Mouse (Mus musculus): Measurements from ENCODE around the gene Cyp4f39. TPM values are rescaled to one million over a fixed set of nuclear protein-coding genes. Genes with fewer than 3 reads are reported as not detected.

Cyp4f39 gene
- polyA plus RNA-seq, 1 experiment from 2014 or later = 0.45 TPM

DNA sequence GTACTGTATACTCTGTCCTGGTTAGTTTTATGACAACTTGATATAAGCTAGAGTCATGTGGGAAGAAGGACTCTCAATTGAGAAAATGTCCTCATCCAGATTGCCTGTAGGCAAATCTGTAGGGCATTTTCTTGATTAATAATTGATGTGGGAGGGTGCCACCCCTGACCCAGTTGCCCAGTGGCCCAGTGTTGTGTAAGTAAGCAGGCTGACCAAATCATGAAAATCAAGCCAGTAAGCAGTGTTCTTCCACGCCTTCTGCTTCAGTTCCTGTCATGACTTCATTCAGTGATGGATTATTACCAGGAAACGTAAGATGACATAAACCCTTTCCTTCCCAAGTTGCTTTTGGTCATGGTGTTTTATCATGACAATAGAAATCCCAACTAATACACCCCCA, 50.6 kb downstream of the Cyp4f39 start:
- Histone ChIP-seq H3K27ac (ENCODE audit: low read length) (no peak overlapping the region), H3K4me2 (replicated peaks; ENCODE audit: low read depth, low read length) (no peak overlapping the region), H3K36me3 (ENCODE audit: control insufficient read depth, insufficient read depth, low read length) (no peaks in the 10 kb centered on the region), H3K9ac (replicated peaks; ENCODE audit: low read depth, low read length) (no peak overlapping the region), H3K4me3 (ENCODE audit: low read depth, low read length) (no peak overlapping the region), H3K27me3 (ENCODE audit: control insufficient read depth, insufficient read depth, low read length) (no peaks in the 10 kb centered on the region), H3K9me3 (ENCODE audit: control insufficient read depth, low read depth, low read length) (no peaks in the 10 kb centered on the region), H3K4me1 (ENCODE audit: control insufficient read depth, insufficient read depth, low read length) (peaks cover 4% of the 10 kb centered on the region; the same call in 1 of the 2 replicates)
- 55% methylated on average over 2 of the region's 2 CpGs for WGBS
- no peak for ATAC-seq (ENCODE audit: insufficient number of reproducible peaks, insufficient read depth, low FRiP score, low read depth)

DNA sequence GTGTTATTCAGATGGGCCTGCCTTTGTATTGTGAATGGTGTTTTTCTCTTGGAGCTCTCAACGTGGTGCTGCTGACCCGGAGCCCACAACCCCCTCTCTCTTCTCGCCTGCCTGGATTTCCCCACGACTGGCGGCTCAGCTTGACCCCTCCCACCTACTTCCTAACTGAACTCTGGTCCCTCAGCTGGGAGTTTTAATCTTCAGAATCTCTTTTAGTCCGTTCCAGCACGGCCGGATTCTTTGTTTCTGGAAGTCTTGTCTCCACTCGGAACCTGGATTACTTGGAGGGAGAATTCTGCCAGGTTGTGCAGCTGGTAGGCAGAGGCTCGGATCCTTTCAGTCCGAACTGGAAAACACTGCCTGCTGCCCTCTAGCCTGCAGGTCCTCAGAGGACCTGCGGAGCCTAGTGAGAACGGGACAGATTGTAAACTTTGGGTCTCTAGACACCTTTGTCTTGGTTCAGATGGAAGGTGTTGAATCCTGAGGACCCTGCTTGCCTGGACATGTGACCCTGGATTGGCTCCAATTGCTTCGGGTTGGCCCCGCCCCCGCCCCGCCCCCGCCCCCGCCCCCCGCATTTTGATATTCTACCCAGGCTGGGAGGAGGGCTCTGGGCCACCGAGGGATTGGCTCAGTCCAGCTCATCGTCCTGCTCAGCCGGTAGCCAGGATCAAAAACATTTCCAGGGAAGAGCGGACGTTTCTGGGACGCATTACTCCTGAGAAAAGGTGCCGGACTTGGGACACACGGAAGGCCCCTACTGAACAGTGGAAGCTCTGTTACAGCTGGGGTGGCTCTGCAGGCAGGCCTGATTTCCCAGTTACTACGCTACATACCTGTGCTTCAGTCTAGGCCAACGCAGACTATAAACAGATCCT, 53.6 kb downstream of the Cyp4f39 start, which contains the start of gene Cyp4f17:
TSS of gene Cyp4f17 (plus strand) at position 200 of the 878 bp plus-strand sequence.
- peak; percentile 88 for ATAC-seq (ENCODE audit: insufficient number of reproducible peaks, insufficient read depth, low FRiP score, low read depth)
- no peaks in the 10 kb centered on the region for H3K36me3 ChIP-seq (ENCODE audit: control insufficient read depth, insufficient read depth, low read length)
- H3K9me3 ChIP-seq (ENCODE audit: control insufficient read depth, low read depth, low read length) = no peaks in the 10 kb centered on the region
- H3K4me2 ChIP-seq (replicated peaks; ENCODE audit: low read depth, low read length) = peak within 1 kb of the TSS; percentile 73
- H3K27ac ChIP-seq (ENCODE audit: low read length) = peak within 1 kb of the TSS; percentile 62; the same call in 1 of the 2 replicates
- no peaks in the 10 kb centered on the region for H3K27me3 ChIP-seq (ENCODE audit: control insufficient read depth, insufficient read depth, low read length)
- peak within 1 kb of the TSS; percentile 7; the same call in 1 of the 2 replicates for H3K9ac ChIP-seq (replicated peaks; ENCODE audit: low read depth, low read length)
- 1% methylated on average over 30 of the region's 30 CpGs for WGBS
- H3K4me3 ChIP-seq (ENCODE audit: low read depth, low read length) = peak within 1 kb of the TSS; percentile 38
- H3K4me1 ChIP-seq (ENCODE audit: control insufficient read depth, insufficient read depth, low read length) = peaks cover 4% of the 10 kb centered on the region; the same call in 1 of the 2 replicates

DNA sequence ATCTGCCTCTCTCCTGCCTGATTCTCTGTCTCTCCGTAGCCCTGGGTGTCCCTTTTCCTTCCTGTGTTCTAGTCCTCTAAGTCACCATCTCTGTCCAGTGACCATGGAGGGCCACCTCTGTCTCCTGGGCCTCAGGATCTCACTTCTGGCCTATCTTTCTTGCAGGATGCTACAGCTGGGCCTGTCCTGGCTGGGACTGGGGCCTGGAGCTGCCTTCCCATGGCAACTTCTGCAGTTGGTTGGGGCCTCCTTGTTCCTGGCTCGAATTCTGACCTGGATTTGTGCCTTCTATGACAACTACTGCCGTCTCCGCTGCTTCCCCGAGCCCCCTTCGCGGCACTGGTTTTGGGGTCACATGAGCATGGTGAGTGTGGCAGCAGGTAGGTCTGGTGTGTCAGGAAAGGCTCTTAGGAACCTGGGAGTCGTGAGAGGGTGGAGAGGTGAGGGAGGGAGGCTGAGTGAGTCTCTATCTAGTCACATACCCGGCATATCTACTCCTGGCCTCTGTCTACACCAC, 54.3 kb downstream of the Cyp4f39 start:
- ATAC-seq (ENCODE audit: insufficient number of reproducible peaks, insufficient read depth, low FRiP score, low read depth) = no peak
- Histone ChIP-seq H3K4me1 (ENCODE audit: control insufficient read depth, insufficient read depth, low read length) (peaks cover 4% of the 10 kb centered on the region; the same call in 1 of the 2 replicates), H3K27me3 (ENCODE audit: control insufficient read depth, insufficient read depth, low read length) (no peaks in the 10 kb centered on the region), H3K4me3 (ENCODE audit: low read depth, low read length) (peak overlapping the region; percentile 38), H3K4me2 (replicated peaks; ENCODE audit: low read depth, low read length) (peak overlapping the region; percentile 73), H3K9me3 (ENCODE audit: control insufficient read depth, low read depth, low read length) (no peaks in the 10 kb centered on the region), H3K36me3 (ENCODE audit: control insufficient read depth, insufficient read depth, low read length) (no peaks in the 10 kb centered on the region), H3K9ac (replicated peaks; ENCODE audit: low read depth, low read length) (peak overlapping the region; percentile 7; the same call in 1 of the 2 replicates), H3K27ac (ENCODE audit: low read length) (peak overlapping the region; percentile 17; the same call in 1 of the 2 replicates)
- WGBS = 35% methylated on average over 9 of the region's 9 CpGs

DNA sequence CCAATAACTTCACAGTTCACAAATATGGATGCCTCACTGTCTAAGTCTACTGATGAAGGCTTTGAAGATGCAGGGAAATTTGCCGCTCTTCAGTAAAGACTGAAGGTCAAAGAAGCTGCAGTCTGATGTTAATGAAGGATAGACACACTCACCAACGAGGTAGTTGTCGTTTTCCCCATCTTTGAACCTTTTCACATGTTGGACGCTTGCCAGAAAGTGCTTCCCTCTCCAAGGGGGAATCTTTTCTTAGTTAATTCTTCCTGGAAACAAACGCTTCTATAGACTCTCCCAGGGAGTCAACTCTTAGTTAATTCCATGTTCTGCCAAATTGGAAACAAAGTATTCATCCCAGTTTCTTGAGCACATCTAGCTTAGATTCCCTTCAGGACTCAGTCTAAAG, 63.6 kb downstream of the Cyp4f39 start:
- Histone ChIP-seq H3K4me2 (replicated peaks; ENCODE audit: low read depth, low read length) (no peak overlapping the region), H3K4me3 (ENCODE audit: low read depth, low read length) (no peak overlapping the region), H3K9me3 (ENCODE audit: control insufficient read depth, low read depth, low read length) (no peaks in the 10 kb centered on the region), H3K9ac (replicated peaks; ENCODE audit: low read depth, low read length) (no peak overlapping the region), H3K27me3 (ENCODE audit: control insufficient read depth, insufficient read depth, low read length) (no peaks in the 10 kb centered on the region), H3K36me3 (ENCODE audit: control insufficient read depth, insufficient read depth, low read length) (no peaks in the 10 kb centered on the region), H3K4me1 (ENCODE audit: control insufficient read depth, insufficient read depth, low read length) (no peaks in the 10 kb centered on the region), H3K27ac (ENCODE audit: low read length) (no peak overlapping the region)
- no peak for ATAC-seq (ENCODE audit: insufficient number of reproducible peaks, insufficient read depth, low FRiP score, low read depth)
- 76% methylated on average over 5 of the region's 5 CpGs for WGBS

DNA sequence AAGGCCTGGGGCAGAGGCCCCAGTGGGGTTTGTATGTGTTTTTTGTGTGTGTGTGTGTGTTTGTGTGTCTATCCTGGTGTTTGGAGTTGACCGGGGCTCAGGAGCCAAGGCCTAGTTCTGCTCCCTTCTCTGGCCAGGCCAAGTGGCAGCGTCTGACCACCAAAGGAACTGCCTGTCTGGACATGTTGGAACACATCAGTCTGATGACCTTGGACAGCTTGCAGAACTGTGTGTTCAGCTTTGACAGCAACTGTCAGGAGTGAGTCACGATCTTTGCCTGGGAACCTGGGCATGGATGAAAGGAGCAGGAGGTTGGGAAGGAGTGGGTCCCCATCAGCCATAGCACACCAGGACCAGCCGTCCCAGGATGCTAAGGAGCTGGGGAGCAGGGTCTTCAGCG, 69.5 kb downstream of the Cyp4f39 start:
- no peak overlapping the region for H3K4me2 ChIP-seq (replicated peaks; ENCODE audit: low read depth, low read length)
- H3K36me3 ChIP-seq (ENCODE audit: control insufficient read depth, insufficient read depth, low read length) = no peaks in the 10 kb centered on the region; the same call in 1 of the 2 replicates
- no peak overlapping the region for H3K27ac ChIP-seq (ENCODE audit: low read length)
- H3K27me3 ChIP-seq (ENCODE audit: control insufficient read depth, insufficient read depth, low read length) = no peaks in the 10 kb centered on the region
- no peaks in the 10 kb centered on the region for H3K9me3 ChIP-seq (ENCODE audit: control insufficient read depth, low read depth, low read length)
- H3K4me1 ChIP-seq (ENCODE audit: control insufficient read depth, insufficient read depth, low read length) = no peaks in the 10 kb centered on the region
- ATAC-seq (ENCODE audit: insufficient number of reproducible peaks, insufficient read depth, low FRiP score, low read depth) = no peak
- no peak overlapping the region for H3K9ac ChIP-seq (replicated peaks; ENCODE audit: low read depth, low read length)
- H3K4me3 ChIP-seq (ENCODE audit: low read depth, low read length) = no peak overlapping the region
- 83% methylated on average over 5 of the region's 5 CpGs for WGBS

DNA sequence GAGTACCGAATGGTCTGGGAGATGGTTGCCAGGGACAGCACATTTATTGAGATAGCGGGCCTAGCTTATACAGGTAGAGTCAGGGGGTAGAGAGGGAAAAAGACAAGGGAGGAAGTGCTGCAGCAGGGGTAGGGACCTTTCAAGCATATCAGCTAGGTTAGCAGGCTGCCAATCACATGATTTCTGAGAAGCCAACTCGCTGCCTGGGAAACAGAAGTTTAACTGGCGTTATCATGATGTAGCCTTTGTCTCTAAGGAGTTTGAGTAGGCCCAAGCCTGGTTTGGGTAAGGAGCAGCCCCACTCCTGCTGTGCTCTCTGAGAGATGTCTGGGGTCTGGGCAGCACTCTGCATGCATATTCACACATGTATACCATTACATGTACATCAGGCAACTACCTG, 69.9 kb downstream of the Cyp4f39 start:
- Histone ChIP-seq H3K4me2 (replicated peaks; ENCODE audit: low read depth, low read length) (no peak overlapping the region), H3K4me3 (ENCODE audit: low read depth, low read length) (no peak overlapping the region), H3K36me3 (ENCODE audit: control insufficient read depth, insufficient read depth, low read length) (no peaks in the 10 kb centered on the region; the same call in 1 of the 2 replicates), H3K9me3 (ENCODE audit: control insufficient read depth, low read depth, low read length) (no peaks in the 10 kb centered on the region), H3K27me3 (ENCODE audit: control insufficient read depth, insufficient read depth, low read length) (no peaks in the 10 kb centered on the region), H3K9ac (replicated peaks; ENCODE audit: low read depth, low read length) (no peak overlapping the region), H3K27ac (ENCODE audit: low read length) (no peak overlapping the region), H3K4me1 (ENCODE audit: control insufficient read depth, insufficient read depth, low read length) (no peaks in the 10 kb centered on the region)
- ATAC-seq (ENCODE audit: insufficient number of reproducible peaks, insufficient read depth, low FRiP score, low read depth) = no peak
- WGBS = 91% methylated on average over 4 of the region's 4 CpGs

DNA sequence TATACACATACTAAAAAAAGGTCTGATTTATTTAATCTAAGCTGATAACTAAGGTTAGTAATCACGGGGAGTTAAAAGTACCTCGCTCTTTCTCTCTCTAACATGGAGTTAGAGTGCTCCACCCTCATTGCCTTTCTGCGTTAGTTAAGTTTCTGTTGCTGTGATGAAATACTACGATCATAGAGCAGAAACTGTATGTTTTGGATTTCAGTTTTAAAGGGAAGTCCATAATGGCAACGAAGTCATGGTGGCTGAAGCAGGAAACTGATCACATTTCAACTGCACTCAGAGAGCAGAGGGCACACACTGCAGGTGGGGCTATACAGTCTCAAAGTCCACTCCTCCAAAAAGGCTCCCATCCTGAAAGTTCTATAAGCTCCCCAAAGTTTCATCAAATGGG, 70.3 kb downstream of the Cyp4f39 start:
- ATAC-seq (ENCODE audit: insufficient number of reproducible peaks, insufficient read depth, low FRiP score, low read depth) = no peak
- no peak overlapping the region for H3K27ac ChIP-seq (ENCODE audit: low read length)
- no peak overlapping the region for H3K9ac ChIP-seq (replicated peaks; ENCODE audit: low read depth, low read length)
- no peaks in the 10 kb centered on the region; the same call in 1 of the 2 replicates for H3K36me3 ChIP-seq (ENCODE audit: control insufficient read depth, insufficient read depth, low read length)
- no peaks in the 10 kb centered on the region for H3K9me3 ChIP-seq (ENCODE audit: control insufficient read depth, low read depth, low read length)
- H3K4me2 ChIP-seq (replicated peaks; ENCODE audit: low read depth, low read length) = no peak overlapping the region
- no peaks in the 10 kb centered on the region for H3K4me1 ChIP-seq (ENCODE audit: control insufficient read depth, insufficient read depth, low read length)
- WGBS = 87% methylated on average over 5 of the region's 5 CpGs
- H3K27me3 ChIP-seq (ENCODE audit: control insufficient read depth, insufficient read depth, low read length) = no peaks in the 10 kb centered on the region
- no peak overlapping the region for H3K4me3 ChIP-seq (ENCODE audit: low read depth, low read length)

DNA sequence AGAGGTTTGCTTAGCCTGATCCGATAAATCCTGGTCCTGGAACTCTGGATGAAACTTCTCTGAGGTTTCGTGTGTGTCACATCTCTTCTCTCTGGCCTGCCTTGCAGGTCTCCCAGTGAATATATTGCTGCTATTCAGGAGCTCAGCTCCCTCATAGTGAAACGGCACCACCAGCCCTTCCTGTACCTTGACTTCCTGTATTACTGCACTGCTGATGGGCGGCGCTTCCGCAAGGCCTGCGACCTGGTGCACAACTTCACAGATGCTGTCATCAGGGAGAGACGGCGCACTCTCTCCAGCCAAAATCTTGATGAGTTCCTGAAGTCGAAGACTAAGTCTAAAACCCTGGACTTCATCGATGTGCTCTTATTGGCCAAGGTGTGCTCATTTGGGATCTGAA, 71.4 kb downstream of the Cyp4f39 start:
- no peak for ATAC-seq (ENCODE audit: insufficient number of reproducible peaks, insufficient read depth, low FRiP score, low read depth)
- H3K27ac ChIP-seq (ENCODE audit: low read length) = no peak overlapping the region
- no peak overlapping the region for H3K4me2 ChIP-seq (replicated peaks; ENCODE audit: low read depth, low read length)
- H3K9ac ChIP-seq (replicated peaks; ENCODE audit: low read depth, low read length) = no peak overlapping the region
- H3K9me3 ChIP-seq (ENCODE audit: control insufficient read depth, low read depth, low read length) = no peaks in the 10 kb centered on the region
- no peaks in the 10 kb centered on the region; the same call in 1 of the 2 replicates for H3K36me3 ChIP-seq (ENCODE audit: control insufficient read depth, insufficient read depth, low read length)
- H3K4me1 ChIP-seq (ENCODE audit: control insufficient read depth, insufficient read depth, low read length) = no peaks in the 10 kb centered on the region
- WGBS = 87% methylated on average over 11 of the region's 11 CpGs
- H3K27me3 ChIP-seq (ENCODE audit: control insufficient read depth, insufficient read depth, low read length) = no peaks in the 10 kb centered on the region
- H3K4me3 ChIP-seq (ENCODE audit: low read depth, low read length) = no peak overlapping the region
